Mouse (Mus musculus) spleen, adult 2 months (tissue): Measurements from ENCODE around the gene Guca1a.

Source experiments
- CTCF ChIP-seq: fragments of 200-500 bp; IDR thresholded peaks from 2 replicates; pipeline ENCODE4 v1.5.1; 2011; ENCODE audit warnings: mild to moderate bottlenecking, inconsistent platforms; ENCODE audit not compliant: insufficient read depth, insufficient read length, insufficient replicate concordance; ENCODE audit errors: extremely low read depth
- POLR2A ChIP-seq: fragments of 200-500 bp; IDR thresholded peaks from 2 replicates; pipeline ENCODE4 v1.6.1; 2011; ENCODE audit warnings: low read depth, low read length, inconsistent platforms

- TF ChIP-seq CTCF (no peak), POLR2A (no peak)
These were observed 17.1 kb downstream of the Guca1a start for GRCm38 (mm10) chr17:47383266-47383665.
